Mouse (Mus musculus): ENCODE measurements at regions not wholly inside any gene's neighbourhood (a gene's known extent, or its start where the extent isn't known, plus 50 kb on each side); places are given as distances from the start of the nearest gene placed in this dataset.

- TF ChIP-seq ELF1 (IDR thresholded peaks at IDR 0.05; ENCODE audit: low read depth, low read length) (no peak), TBP (conservative IDR thresholded peaks at IDR 0.05; ENCODE audit: low read depth, low read length) (no peak), USF1 (IDR thresholded peaks at IDR 0.05; ENCODE audit: low read depth, low read length) (no peak), MEF2A (IDR thresholded peaks at IDR 0.05; ENCODE audit: borderline replicate concordance, low read depth, low read length) (no peak), CHD1 (IDR thresholded peaks at IDR 0.05; ENCODE audit: low read depth, low read length) (no peak), MXI1 (IDR thresholded peaks at IDR 0.05; ENCODE audit: low read depth, low read length) (no peak), GABPA (IDR thresholded peaks at IDR 0.05; ENCODE audit: insufficient replicate concordance, low read depth, low read length) (no peak), KAT2A (IDR thresholded peaks at IDR 0.05; ENCODE audit: insufficient replicate concordance, low read length) (no peak)
- no peak for DNase-seq (ENCODE audit: extremely low read depth)
- no peaks in the 10 kb centered on the region for H3K27me3 ChIP-seq (replicated peaks)
- in situ Hi-C loops (cut with MboI; ENCODE audit: low pct_ligation_motif_present, low pct_unique_long_range_greater_than_20kb, low sequenced_read_pairs): no loop called here
- dilution Hi-C loops (cut with MboI; ENCODE audit: extremely low pct_ligation_motif_present, extremely low pct_unique_long_range_greater_than_20kb, low sequenced_read_pairs): no loop called here
- H3K36me3 ChIP-seq (replicated peaks in 1 of 2; ENCODE audit: control insufficient read depth in 1 of 2, insufficient read depth in 1 of 2, low read length in 1 of 2): no peaks in the 10 kb centered on the region
- H3K4me2 ChIP-seq (ENCODE audit: insufficient read depth, low read depth, poor library complexity, severe bottlenecking): no peak overlapping the region
- H3K9ac ChIP-seq (ENCODE audit: insufficient read depth, low read depth): no peak overlapping the region
- H3K79me2 ChIP-seq (replicated peaks; ENCODE audit: control insufficient read depth, extremely low read depth, insufficient read depth, poor library complexity, severe bottlenecking): no peaks in the 10 kb centered on the region
- H3K27ac ChIP-seq (ENCODE audit: insufficient read depth, low read depth): no peak overlapping the region
- H3K4me3 ChIP-seq (replicated peaks in 1 of 3; ENCODE audit: low read depth in 2 of 3, low read length in 2 of 3, poor library complexity in 1 of 3): no peak overlapping the region
- H3K9me3 ChIP-seq (replicated peaks; ENCODE audit: low read length): no peaks in the 10 kb centered on the region
- no peaks in the 10 kb centered on the region for H3K4me1 ChIP-seq (ENCODE audit: control insufficient read depth in 1 of 2, insufficient read depth in 2 of 2)
Observed at GRCm38 (mm10) chr4:95462476-95462875, 94.8 kb upstream of the Fggy start.

GRCm38 (mm10) chr4:95463082-95463825 is 94.1 kb upstream of the Fggy start:
- H3K9ac ChIP-seq (ENCODE audit: insufficient read depth, low read depth): no peak overlapping the region
- H3K27ac ChIP-seq (ENCODE audit: insufficient read depth, low read depth): no peak overlapping the region
- H3K9me3 ChIP-seq (replicated peaks; ENCODE audit: low read length): no peaks in the 10 kb centered on the region
- in situ Hi-C loops (cut with MboI; ENCODE audit: low pct_ligation_motif_present, low pct_unique_long_range_greater_than_20kb, low sequenced_read_pairs): no loop called here
- no peaks in the 10 kb centered on the region for H3K27me3 ChIP-seq (replicated peaks)
- H3K79me2 ChIP-seq (replicated peaks; ENCODE audit: control insufficient read depth, extremely low read depth, insufficient read depth, poor library complexity, severe bottlenecking): no peaks in the 10 kb centered on the region
- no peak for DNase-seq (ENCODE audit: extremely low read depth)
- no peak overlapping the region for H3K4me2 ChIP-seq (ENCODE audit: insufficient read depth, low read depth, poor library complexity, severe bottlenecking)
- no peaks in the 10 kb centered on the region for H3K4me1 ChIP-seq (ENCODE audit: control insufficient read depth in 1 of 2, insufficient read depth in 2 of 2)
- no peaks in the 10 kb centered on the region for H3K36me3 ChIP-seq (replicated peaks in 1 of 2; ENCODE audit: control insufficient read depth in 1 of 2, insufficient read depth in 1 of 2, low read length in 1 of 2)
- dilution Hi-C loops (cut with MboI; ENCODE audit: extremely low pct_ligation_motif_present, extremely low pct_unique_long_range_greater_than_20kb, low sequenced_read_pairs): no loop called here
- no peak for TF ChIP-seq ZKSCAN1 (IDR thresholded peaks at IDR 0.05; ENCODE audit: borderline replicate concordance, low read depth, low read length)
- no peak for TF ChIP-seq RCOR1 (conservative IDR thresholded peaks at IDR 0.05; ENCODE audit: low read depth, low read length)
- no peak for TF ChIP-seq IRF4 (IDR thresholded peaks at IDR 0.05; ENCODE audit: low read depth, low read length)
- no peak for TF ChIP-seq NRF1 (IDR thresholded peaks at IDR 0.05; ENCODE audit: low read depth, low read length)
- TF ChIP-seq RAD21 (IDR thresholded peaks at IDR 0.05; ENCODE audit: low read depth, low read length): no peak
- no peak for TF ChIP-seq ZC3H11A (IDR thresholded peaks at IDR 0.05; ENCODE audit: low read depth, low read length)
- no peak for TF ChIP-seq NELFE (IDR thresholded peaks at IDR 0.05; ENCODE audit: low read depth, low read length)
- no peak for TF ChIP-seq MXI1 (IDR thresholded peaks at IDR 0.05; ENCODE audit: low read depth, low read length)
- no peak for TF ChIP-seq HCFC1 (IDR thresholded peaks at IDR 0.05; ENCODE audit: low read depth, low read length)
- no peak for TF ChIP-seq CTCF (conservative IDR thresholded peaks at IDR 0.05 in 1 of 2, IDR thresholded peaks at IDR 0.05 in 1 of 2; ENCODE audit: low read depth in 2 of 2, low read length in 2 of 2)
- no peak for TF ChIP-seq CHD2 (IDR thresholded peaks at IDR 0.05; ENCODE audit: low read length)
- no peak overlapping the region for H3K4me3 ChIP-seq (replicated peaks in 1 of 3; ENCODE audit: low read depth in 2 of 3, low read length in 2 of 3, poor library complexity in 1 of 3)
